Comparison of ENCODE assay signal across 9 mouse cellular contexts in the genomic region with DNA sequence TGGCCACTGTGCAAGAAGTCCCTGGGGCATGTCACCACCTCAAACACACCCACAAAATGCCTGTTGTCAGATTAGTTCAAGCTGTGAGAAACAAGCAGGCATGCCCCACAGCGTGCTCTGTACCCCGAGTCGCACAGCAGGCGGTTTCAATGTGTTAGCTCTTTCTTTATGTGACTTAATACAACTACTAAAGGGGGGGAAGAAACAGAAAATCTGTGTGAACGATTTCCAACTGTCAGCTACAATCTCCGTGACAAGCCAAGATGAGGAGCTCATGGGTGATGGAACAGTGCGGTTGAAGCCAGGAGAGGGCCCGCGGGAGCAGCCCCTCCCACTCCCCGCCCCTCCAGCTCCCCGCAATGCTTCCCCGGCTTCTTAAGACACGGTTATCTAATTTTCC.
A peak's percentile ranks its signal among the peaks of the same experiment; 100 is the strongest.
DNase-seq lines count a peak whose midpoint lies in the region; ATAC-seq lines count a peak whose summit lies in the region.
"Had no signal": no experiment of that assay in that cellular context is flagged by ENCODE, and none has a peak within 500 bp of the region (broad histone marks: within the 10 kb centered on the region; RNA-seq: fewer than 3 reads in every experiment).

No protein-coding gene starts in this region.

- H3K4me2 ChIP-seq in heart, embryonic 15.5 days, result peak overlapping the region; percentile 58
- H3K4me2 ChIP-seq in embryonic facial prominence, embryonic 14.5 days (ENCODE audit: low read depth, low read length), result peak overlapping the region; percentile 41
- H3K4me2 ChIP-seq in intestine, embryonic 16.5 days (ENCODE audit: low read depth, low read length), result peak overlapping the region; percentile 1; the same call in 1 of the 2 replicates
- peak overlapping the region; percentile 46 for H3K4me2 ChIP-seq in midbrain, embryonic 16.5 days (ENCODE audit: low read length)

- H3K27ac ChIP-seq in heart, embryonic 15.5 days, result no peak overlapping the region
- H3K27ac ChIP-seq in embryonic facial prominence, embryonic 14.5 days (replicated peaks; ENCODE audit: low read depth, low read length), result peak overlapping the region; percentile 25
- H3K27ac ChIP-seq in intestine, embryonic 16.5 days (ENCODE audit: low read length), result no peak overlapping the region
- H3K27ac ChIP-seq in midbrain, embryonic 16.5 days (ENCODE audit: low read length), result no peak overlapping the region

- WGBS in heart, embryonic 15.5 days, result 9% methylated on average over 13 of the region's 13 CpGs
- 6% methylated on average over 13 of the region's 13 CpGs for WGBS in embryonic facial prominence, embryonic 14.5 days
- WGBS in intestine, embryonic 16.5 days, result 23% methylated on average over 13 of the region's 13 CpGs
- WGBS in midbrain, embryonic 16.5 days, result 16% methylated on average over 13 of the region's 13 CpGs

- no peaks in the 10 kb centered on the region for H3K36me3 ChIP-seq in heart, embryonic 15.5 days
- H3K36me3 ChIP-seq in embryonic facial prominence, embryonic 14.5 days (ENCODE audit: control insufficient read depth, insufficient read depth, low read length), result no peaks in the 10 kb centered on the region
- no peaks in the 10 kb centered on the region for H3K36me3 ChIP-seq in intestine, embryonic 16.5 days (ENCODE audit: control insufficient read depth, insufficient read depth, low read length)
- H3K36me3 ChIP-seq in midbrain, embryonic 16.5 days (ENCODE audit: control insufficient read depth, insufficient read depth, low read length), result no peaks in the 10 kb centered on the region

- ATAC-seq in heart, embryonic 15.5 days (replicated peaks; ENCODE audit: insufficient number of reproducible peaks, insufficient read depth, low FRiP score, low read depth), result no peak
- peak; percentile 51; the same call in 1 of the 2 replicates for ATAC-seq in embryonic facial prominence, embryonic 14.5 days (ENCODE audit: low read depth)
- ATAC-seq in intestine, embryonic 16.5 days, result no peak
- no peak for ATAC-seq in midbrain, embryonic 16.5 days

- DNase-seq in heart, adult 11 months, result no peak
- DNase-seq in embryonic facial prominence, embryonic 14.5 days (ENCODE audit: low spot score), result peak; percentile 76
- DNase-seq in Muller cell, postnatal 12 days (ENCODE audit: inconsistent ontology term), result no peak
- no peak for DNase-seq in urinary bladder, adult 2 months (ENCODE audit: low spot score)
- no peak for DNase-seq in cerebellum, adult 8-10 months
- DNase-seq: kidney, adult 18-20 months had no signal

- H3K9me3 ChIP-seq in heart, embryonic 15.5 days (replicated peaks), result no peaks in the 10 kb centered on the region
- no peaks in the 10 kb centered on the region for H3K9me3 ChIP-seq in embryonic facial prominence, embryonic 14.5 days (ENCODE audit: control insufficient read depth, low read length)
- no peaks in the 10 kb centered on the region for H3K9me3 ChIP-seq in intestine, embryonic 16.5 days (ENCODE audit: control insufficient read depth, low read length)
- no peaks in the 10 kb centered on the region for H3K9me3 ChIP-seq in midbrain, embryonic 16.5 days (replicated peaks; ENCODE audit: control insufficient read depth, low read length, poor library complexity, severe bottlenecking)

- H3K4me1 ChIP-seq in heart, embryonic 15.5 days (replicated peaks), result peaks cover 18% of the 10 kb centered on the region
- peaks cover 21% of the 10 kb centered on the region for H3K4me1 ChIP-seq in embryonic facial prominence, embryonic 14.5 days (ENCODE audit: control insufficient read depth, insufficient read depth, low read length)
- H3K4me1 ChIP-seq in intestine, embryonic 16.5 days (ENCODE audit: control insufficient read depth, insufficient read depth, low read length), result no peaks in the 10 kb centered on the region
- H3K4me1 ChIP-seq in midbrain, embryonic 16.5 days (ENCODE audit: control insufficient read depth, insufficient read depth, low read length), result peaks cover 7% of the 10 kb centered on the region; the same call in 1 of the 2 replicates

- no peak overlapping the region for H3K9ac ChIP-seq in heart, embryonic 15.5 days
- H3K9ac ChIP-seq in embryonic facial prominence, embryonic 14.5 days (ENCODE audit: low read depth, low read length), result no peak overlapping the region
- H3K9ac ChIP-seq in intestine, embryonic 16.5 days (ENCODE audit: low read depth, low read length), result no peak overlapping the region
- H3K9ac ChIP-seq in midbrain, embryonic 16.5 days (ENCODE audit: low read depth, low read length), result no peak overlapping the region

- peak overlapping the region; percentile 25 for H3K4me3 ChIP-seq in heart, embryonic 15.5 days
- H3K4me3 ChIP-seq in embryonic facial prominence, embryonic 14.5 days (ENCODE audit: low read depth, low read length), result peak overlapping the region; percentile 2; the same call in 1 of the 2 replicates
- no peak overlapping the region for H3K4me3 ChIP-seq in intestine, embryonic 16.5 days (ENCODE audit: low read length)
- H3K4me3 ChIP-seq in midbrain, embryonic 16.5 days (ENCODE audit: low read depth, low read length), result peak overlapping the region; percentile 17; the same call in 1 of the 2 replicates

- peaks cover 13% of the 10 kb centered on the region; the same call in 1 of the 2 replicates for H3K27me3 ChIP-seq in heart, embryonic 15.5 days
- H3K27me3 ChIP-seq in embryonic facial prominence, embryonic 14.5 days (replicated peaks; ENCODE audit: control insufficient read depth, insufficient read depth, low read length), result peaks cover 10% of the 10 kb centered on the region; the same call in 1 of the 2 replicates
- no peaks in the 10 kb centered on the region for H3K27me3 ChIP-seq in intestine, embryonic 16.5 days (replicated peaks; ENCODE audit: control insufficient read depth, insufficient read depth, low read length)
- no peaks in the 10 kb centered on the region; the same call in 1 of the 2 replicates for H3K27me3 ChIP-seq in midbrain, embryonic 16.5 days (ENCODE audit: control insufficient read depth, insufficient read depth, low read depth, low read length)

Comparison
In these comparisons a context has a peak if more than half of its experiments do, and no peak if none do; other contexts are left out.
1. H3K4me2 ChIP-seq: peak in every context shown above with its lines; median percentile 58 in heart, embryonic 15.5 days; 46 in midbrain, embryonic 16.5 days; 41 in embryonic facial prominence, embryonic 14.5 days; 1 in intestine, embryonic 16.5 days.